Mouse (Mus musculus): ENCODE measurements around the gene Tdgf1. TPM values are rescaled to one million over a fixed set of nuclear protein-coding genes. Genes with fewer than 3 reads are reported as not detected.
A peak's percentile ranks its signal among the peaks of the same experiment; 100 is the strongest.

Tdgf1 gene
- polyA plus RNA-seq, 1 experiment from 2014 or later, result 0.69 TPM

GRCm38 (mm10) chr9:110933850-110934437 is 12.0 kb downstream of the Tdgf1 start:
- Histone ChIP-seq H3K27ac (no peak overlapping the region), H3K27me3 (no peaks in the 10 kb centered on the region), H3K4me2 (no peak overlapping the region), H3K9me3 (no peaks in the 10 kb centered on the region), H3K4me3 (no peak overlapping the region), H3K4me1 (no peaks in the 10 kb centered on the region), H3K9ac (no peak overlapping the region), H3K36me3 (no peaks in the 10 kb centered on the region)
- no peak for ATAC-seq (ENCODE audit: insufficient number of reproducible peaks, low FRiP score, low TSS enrichment, low read depth)
- WGBS, result 88% methylated on average over 12 of the region's 12 CpGs

- Histone ChIP-seq H3K27me3 (no peaks in the 10 kb centered on the region), H3K9ac (no peak overlapping the region), H3K4me3 (no peak overlapping the region), H3K4me1 (no peaks in the 10 kb centered on the region), H3K4me2 (no peak overlapping the region), H3K36me3 (no peaks in the 10 kb centered on the region), H3K9me3 (no peaks in the 10 kb centered on the region), H3K27ac (no peak overlapping the region)
- no peak for ATAC-seq (ENCODE audit: insufficient number of reproducible peaks, low FRiP score, low TSS enrichment, low read depth)
- 69% methylated on average over 6 of the region's 6 CpGs for WGBS
Measured at GRCm38 (mm10) chr9:110931573-110931972, 14.4 kb downstream of the Tdgf1 start.

- no peak overlapping the region for H3K9ac ChIP-seq
- H3K4me3 ChIP-seq, result no peak overlapping the region
- H3K27me3 ChIP-seq, result no peaks in the 10 kb centered on the region
- no peaks in the 10 kb centered on the region for H3K36me3 ChIP-seq
- ATAC-seq (ENCODE audit: insufficient number of reproducible peaks, low FRiP score, low TSS enrichment, low read depth), result no peak
- no peaks in the 10 kb centered on the region for H3K9me3 ChIP-seq
- H3K4me1 ChIP-seq, result no peaks in the 10 kb centered on the region
- 16% methylated on average over 7 of the region's 7 CpGs for WGBS
- H3K4me2 ChIP-seq, result no peak overlapping the region
- no peak overlapping the region for H3K27ac ChIP-seq
Measured at GRCm38 (mm10) chr9:110922759-110923158, 23.2 kb downstream of the Tdgf1 start.

GRCm38 (mm10) chr9:110920665-110921419 is 25.1 kb downstream of the Tdgf1 start:
- Histone ChIP-seq H3K9ac (no peak overlapping the region), H3K27me3 (no peaks in the 10 kb centered on the region), H3K9me3 (no peaks in the 10 kb centered on the region), H3K4me3 (no peak overlapping the region), H3K4me1 (no peaks in the 10 kb centered on the region), H3K4me2 (no peak overlapping the region), H3K27ac (no peak overlapping the region), H3K36me3 (no peaks in the 10 kb centered on the region)
- ATAC-seq (ENCODE audit: insufficient number of reproducible peaks, low FRiP score, low TSS enrichment, low read depth), result no peak
- 64% methylated on average over 15 of the region's 15 CpGs for WGBS

GRCm38 (mm10) chr9:110916786-110917185 is 29.2 kb downstream of the Tdgf1 start, which contains the start of gene Fam240a:
Fam240a (minus strand) TSS chr9:110916861.
- no peaks in the 10 kb centered on the region for H3K27me3 ChIP-seq
- ATAC-seq (ENCODE audit: insufficient number of reproducible peaks, low FRiP score, low TSS enrichment, low read depth), result no peak
- H3K4me1 ChIP-seq, result no peaks in the 10 kb centered on the region
- no peaks in the 10 kb centered on the region for H3K9me3 ChIP-seq
- no peak within 1 kb of the TSS for H3K4me2 ChIP-seq
- no peak within 1 kb of the TSS for H3K9ac ChIP-seq
- H3K4me3 ChIP-seq, result no peak within 1 kb of the TSS
- no peaks in the 10 kb centered on the region for H3K36me3 ChIP-seq
- no peak within 1 kb of the TSS for H3K27ac ChIP-seq
- 82% methylated on average over 7 of the region's 7 CpGs for WGBS

- no peaks in the 10 kb centered on the region for H3K27me3 ChIP-seq
- no peak overlapping the region for H3K4me3 ChIP-seq
- no peak overlapping the region for H3K27ac ChIP-seq
- no peak for ATAC-seq (ENCODE audit: insufficient number of reproducible peaks, low FRiP score, low TSS enrichment, low read depth)
- 67% methylated on average over 8 of the region's 8 CpGs for WGBS
- H3K9ac ChIP-seq, result no peak overlapping the region
- H3K36me3 ChIP-seq, result no peaks in the 10 kb centered on the region
- H3K4me2 ChIP-seq, result no peak overlapping the region
- no peaks in the 10 kb centered on the region for H3K9me3 ChIP-seq
- H3K4me1 ChIP-seq, result no peaks in the 10 kb centered on the region
Measured at GRCm38 (mm10) chr9:110915466-110915865, 30.5 kb downstream of the Tdgf1 start.

- 62% methylated on average over 21 of the region's 21 CpGs for WGBS
- H3K9me3 ChIP-seq, result no peaks in the 10 kb centered on the region
- H3K9ac ChIP-seq, result no peak overlapping the region
- no peak for ATAC-seq (ENCODE audit: insufficient number of reproducible peaks, low FRiP score, low TSS enrichment, low read depth)
- no peak overlapping the region for H3K27ac ChIP-seq
- H3K4me3 ChIP-seq, result no peak overlapping the region
- H3K4me1 ChIP-seq, result no peaks in the 10 kb centered on the region
- H3K4me2 ChIP-seq, result no peak overlapping the region
- H3K36me3 ChIP-seq, result no peaks in the 10 kb centered on the region
- no peaks in the 10 kb centered on the region for H3K27me3 ChIP-seq
Measured at GRCm38 (mm10) chr9:110914631-110915236, 31.2 kb downstream of the Tdgf1 start.

GRCm38 (mm10) chr9:110909371-110909967 is 36.5 kb downstream of the Tdgf1 start:
- H3K4me1 ChIP-seq, result no peaks in the 10 kb centered on the region
- H3K4me2 ChIP-seq, result no peak overlapping the region
- H3K4me3 ChIP-seq, result no peak overlapping the region
- 0 out of 2 replicates have a peak, but pooled peaks have one; percentile 37 for ATAC-seq (ENCODE audit: insufficient number of reproducible peaks, low FRiP score, low TSS enrichment, low read depth)
- no peak overlapping the region for H3K9ac ChIP-seq
- H3K27me3 ChIP-seq, result no peaks in the 10 kb centered on the region
- H3K9me3 ChIP-seq, result no peaks in the 10 kb centered on the region
- peak overlapping the region; percentile 48; the same call in 1 of the 2 replicates for H3K27ac ChIP-seq
- WGBS, result 65% methylated on average over 6 of the region's 6 CpGs
- no peaks in the 10 kb centered on the region for H3K36me3 ChIP-seq

GRCm38 (mm10) chr9:110908631-110909016 is 37.3 kb downstream of the Tdgf1 start:
- no peaks in the 10 kb centered on the region for H3K9me3 ChIP-seq
- no peaks in the 10 kb centered on the region for H3K27me3 ChIP-seq
- no peaks in the 10 kb centered on the region for H3K4me1 ChIP-seq
- H3K27ac ChIP-seq, result no peak overlapping the region
- ATAC-seq (ENCODE audit: insufficient number of reproducible peaks, low FRiP score, low TSS enrichment, low read depth), result no peak
- no peaks in the 10 kb centered on the region for H3K36me3 ChIP-seq
- WGBS, result 96% methylated on average over 3 of the region's 3 CpGs
- H3K4me3 ChIP-seq, result no peak overlapping the region
- H3K9ac ChIP-seq, result no peak overlapping the region
- H3K4me2 ChIP-seq, result no peak overlapping the region

- 78% methylated on average over 4 of the region's 4 CpGs for WGBS
- H3K9ac ChIP-seq, result no peak overlapping the region
- H3K27me3 ChIP-seq, result no peaks in the 10 kb centered on the region
- no peaks in the 10 kb centered on the region for H3K36me3 ChIP-seq
- no peaks in the 10 kb centered on the region for H3K9me3 ChIP-seq
- H3K4me3 ChIP-seq, result no peak overlapping the region
- H3K4me2 ChIP-seq, result no peak overlapping the region
- ATAC-seq (ENCODE audit: insufficient number of reproducible peaks, low FRiP score, low TSS enrichment, low read depth), result no peak
- no peaks in the 10 kb centered on the region for H3K4me1 ChIP-seq
- no peak overlapping the region for H3K27ac ChIP-seq
Measured at GRCm38 (mm10) chr9:110907838-110908630, 37.9 kb downstream of the Tdgf1 start.

- no peaks in the 10 kb centered on the region for H3K9me3 ChIP-seq
- H3K9ac ChIP-seq, result no peak overlapping the region
- H3K27ac ChIP-seq, result no peak overlapping the region
- 93% methylated on average over 11 of the region's 11 CpGs for WGBS
- H3K4me2 ChIP-seq, result no peak overlapping the region
- no peaks in the 10 kb centered on the region for H3K27me3 ChIP-seq
- H3K36me3 ChIP-seq, result no peaks in the 10 kb centered on the region
- H3K4me1 ChIP-seq, result no peaks in the 10 kb centered on the region
- ATAC-seq (ENCODE audit: insufficient number of reproducible peaks, low FRiP score, low TSS enrichment, low read depth), result no peak
- no peak overlapping the region for H3K4me3 ChIP-seq
Measured at GRCm38 (mm10) chr9:110907201-110907837, 38.6 kb downstream of the Tdgf1 start.

Measured in limb, embryonic 15.5 days (tissue).